Mouse (Mus musculus): ENCODE data around the gene Nr1d1.
A peak's percentile ranks its signal among the peaks of the same experiment; 100 is the strongest.

Gene Nr1d1

GRCm38 (mm10) chr11:98774582-98775347 lies at the start of gene Nr1d1:
TSS of gene Nr1d1 (minus strand) at chr11:98775333.
- no peak for DNase-seq (ENCODE audit: extremely low spot score)

GRCm38 (mm10) chr11:98820968-98821367 lies 45.8 kb upstream of the Nr1d1 start:
- DNase-seq (ENCODE audit: extremely low spot score): no peak

DNA sequence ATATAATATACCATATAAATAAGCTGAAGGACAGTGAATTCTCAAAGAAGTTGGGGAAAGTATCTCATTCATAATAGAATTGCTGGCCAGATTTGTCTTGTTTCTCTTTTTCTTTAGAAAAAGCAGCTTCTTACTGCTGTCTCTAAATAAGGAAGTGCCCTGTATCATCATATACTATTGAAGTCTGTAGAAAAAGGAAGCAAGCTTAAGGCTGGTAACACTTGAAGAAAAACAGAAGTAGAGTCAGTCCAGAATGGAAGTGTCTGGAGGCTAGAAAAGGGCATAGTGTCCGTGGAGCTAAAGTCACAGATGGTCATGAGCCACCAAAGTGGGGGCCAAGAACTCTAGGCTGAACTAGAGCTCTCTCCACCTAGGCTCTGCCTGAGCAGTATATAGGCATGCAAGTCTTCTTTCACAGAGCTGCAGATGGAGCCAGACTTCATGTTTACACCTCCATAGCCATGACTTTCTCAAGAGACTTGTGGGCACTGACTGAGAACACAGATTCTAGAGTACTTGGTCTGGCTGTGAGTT lies 41.6 kb upstream of the Nr1d1 start:
- DNase-seq (ENCODE audit: extremely low spot score): no peak

DNA sequence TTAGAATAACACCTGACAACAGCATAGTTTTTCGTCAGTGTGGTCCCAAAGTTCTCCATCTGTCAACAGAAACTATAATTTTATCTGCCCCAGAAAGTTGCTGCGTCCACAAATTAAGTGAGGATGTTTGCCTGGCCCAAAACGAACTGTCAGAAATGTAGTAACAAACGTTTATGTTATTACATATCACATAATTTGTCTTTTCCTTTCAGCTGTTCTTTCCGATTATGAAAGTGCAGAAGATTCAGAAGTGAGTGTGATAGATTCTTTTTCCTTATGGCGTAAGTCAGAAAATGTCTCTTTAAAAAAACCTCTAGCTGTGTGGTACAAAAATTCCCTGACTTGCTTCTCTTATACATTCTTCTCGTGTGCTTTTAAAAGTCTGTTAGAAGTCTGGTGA lies 35.6 kb upstream of the Nr1d1 start:
- DNase-seq (ENCODE audit: extremely low spot score): no peak

GRCm38 (mm10) chr11:98809457-98810290 lies 34.5 kb upstream of the Nr1d1 start:
- peak; percentile 99 for DNase-seq (ENCODE audit: extremely low spot score)

GRCm38 (mm10) chr11:98808417-98808816 lies 33.3 kb upstream of the Nr1d1 start:
- DNase-seq (ENCODE audit: extremely low spot score): no peak

DNA sequence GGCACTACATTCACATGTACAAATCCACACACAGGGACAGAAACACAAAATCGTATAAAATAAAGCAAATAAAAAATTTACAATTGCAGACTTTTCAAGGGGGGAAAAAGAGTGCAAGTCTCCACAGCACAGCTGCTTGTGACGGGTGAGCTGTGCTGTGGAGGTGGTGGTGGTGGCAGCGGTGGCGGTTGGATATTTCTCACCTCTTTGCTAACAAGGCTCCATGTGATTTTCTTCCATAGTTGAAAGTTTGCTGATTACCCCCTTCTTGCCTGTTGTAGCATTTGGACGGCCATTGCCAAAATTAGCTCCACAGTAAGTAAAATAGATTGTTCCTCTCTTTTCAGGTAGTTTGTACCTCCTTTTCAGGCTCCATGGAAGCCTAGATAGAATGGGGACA lies 29.5 kb upstream of the Nr1d1 start, which contains the start of gene Casc3:
Casc3 (plus strand) TSS at position 301 of the 400 bp plus-strand sequence.
- no peak for DNase-seq (ENCODE audit: extremely low spot score)

DNA sequence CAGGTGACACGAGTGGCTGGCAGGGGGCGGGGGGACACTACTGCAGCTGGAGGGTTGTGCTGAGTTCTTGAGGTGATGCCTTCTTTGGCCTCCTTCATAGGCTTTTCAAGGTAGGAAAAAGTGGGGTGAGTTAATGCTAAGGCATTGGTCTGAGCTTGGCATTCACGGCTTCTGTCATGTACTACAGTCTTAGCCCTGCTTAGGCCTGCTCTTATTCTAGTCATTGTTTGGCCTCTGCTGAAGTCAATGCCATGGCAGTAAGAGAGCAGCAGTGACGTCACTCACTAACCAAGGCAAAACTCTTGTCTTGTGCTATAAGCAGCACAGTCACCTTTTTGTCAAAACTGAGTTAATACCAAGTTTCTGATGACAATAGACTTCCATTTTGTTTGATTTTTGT lies 22.8 kb upstream of the Nr1d1 start:
- no peak for DNase-seq (ENCODE audit: extremely low spot score)

GRCm38 (mm10) chr11:98797306-98797705 lies 22.2 kb upstream of the Nr1d1 start:
- no peak for DNase-seq (ENCODE audit: extremely low spot score)

DNA sequence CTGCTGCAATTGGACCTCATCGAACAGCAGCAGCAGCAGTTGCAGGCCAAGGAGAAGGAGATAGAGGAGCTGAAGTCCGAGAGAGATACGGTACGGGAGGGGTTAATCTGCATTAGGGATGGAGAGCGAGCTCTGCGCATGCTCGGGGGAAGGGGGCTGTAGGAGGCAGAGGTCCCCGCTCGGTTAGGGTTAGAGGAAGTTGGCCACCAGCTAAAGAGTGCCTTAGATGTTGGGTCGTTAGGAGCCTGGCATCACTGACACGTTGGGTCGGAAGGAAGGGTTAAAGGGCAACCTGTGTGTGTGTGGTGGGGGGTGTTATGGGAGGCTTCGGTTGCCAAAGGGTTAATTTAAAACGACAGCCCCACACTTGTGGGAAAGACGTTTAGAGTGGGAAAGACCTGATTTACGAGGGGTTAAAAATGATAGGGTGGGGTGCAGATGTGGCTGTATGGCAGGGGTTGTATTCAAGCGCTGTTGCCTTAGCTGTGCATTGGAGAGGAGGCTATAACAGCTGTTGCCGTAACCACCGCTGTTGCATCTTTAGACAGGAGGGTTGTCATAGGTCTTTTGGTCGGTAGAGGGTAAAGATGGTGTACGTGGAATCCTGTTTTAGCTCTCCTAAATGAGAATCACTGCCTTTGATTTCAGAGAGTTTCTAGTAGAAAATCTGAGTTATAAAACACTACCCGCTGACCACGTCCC lies 21.5 kb upstream of the Nr1d1 start:
- peak; percentile 83 for DNase-seq (ENCODE audit: extremely low spot score)

DNA sequence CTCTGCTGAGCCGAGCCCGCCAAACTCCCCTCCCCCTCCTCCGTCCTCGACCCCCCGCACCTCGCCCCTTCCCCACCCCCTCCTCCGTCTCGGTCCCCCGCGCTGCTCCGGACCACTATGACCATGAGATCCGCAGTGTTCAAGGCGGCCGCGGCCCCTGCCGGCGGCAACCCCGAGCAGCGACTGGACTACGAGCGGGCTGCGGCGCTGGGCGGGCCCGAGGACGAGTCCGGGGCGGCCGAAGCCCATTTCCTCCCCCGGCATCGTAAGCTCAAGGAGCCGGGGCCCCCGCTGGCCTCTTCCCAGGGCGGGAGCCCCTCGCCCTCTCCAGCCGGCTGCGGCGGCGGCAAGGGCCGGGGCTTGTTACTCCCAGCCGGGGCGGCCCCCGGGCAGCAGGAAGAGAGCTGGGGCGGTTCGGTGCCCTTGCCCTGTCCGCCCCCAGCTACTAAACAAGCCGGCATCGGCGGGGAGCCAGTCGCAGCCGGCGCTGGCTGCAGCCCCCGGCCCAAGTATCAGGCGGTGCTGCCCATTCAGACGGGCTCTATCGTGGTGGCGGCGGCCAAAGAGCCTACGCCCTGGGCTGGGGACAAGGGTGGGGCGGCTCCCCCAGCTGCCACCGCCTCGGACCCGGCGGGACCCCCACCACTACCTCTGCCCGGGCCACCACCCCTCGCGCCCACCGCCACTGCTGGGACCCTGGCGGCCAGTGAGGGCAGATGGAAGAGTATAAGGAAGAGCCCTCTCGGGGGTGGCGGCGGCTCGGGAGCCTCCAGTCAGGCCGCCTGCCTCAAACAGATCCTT lies 20.8 kb upstream of the Nr1d1 start:
- no peak for DNase-seq (ENCODE audit: extremely low spot score)

DNA sequence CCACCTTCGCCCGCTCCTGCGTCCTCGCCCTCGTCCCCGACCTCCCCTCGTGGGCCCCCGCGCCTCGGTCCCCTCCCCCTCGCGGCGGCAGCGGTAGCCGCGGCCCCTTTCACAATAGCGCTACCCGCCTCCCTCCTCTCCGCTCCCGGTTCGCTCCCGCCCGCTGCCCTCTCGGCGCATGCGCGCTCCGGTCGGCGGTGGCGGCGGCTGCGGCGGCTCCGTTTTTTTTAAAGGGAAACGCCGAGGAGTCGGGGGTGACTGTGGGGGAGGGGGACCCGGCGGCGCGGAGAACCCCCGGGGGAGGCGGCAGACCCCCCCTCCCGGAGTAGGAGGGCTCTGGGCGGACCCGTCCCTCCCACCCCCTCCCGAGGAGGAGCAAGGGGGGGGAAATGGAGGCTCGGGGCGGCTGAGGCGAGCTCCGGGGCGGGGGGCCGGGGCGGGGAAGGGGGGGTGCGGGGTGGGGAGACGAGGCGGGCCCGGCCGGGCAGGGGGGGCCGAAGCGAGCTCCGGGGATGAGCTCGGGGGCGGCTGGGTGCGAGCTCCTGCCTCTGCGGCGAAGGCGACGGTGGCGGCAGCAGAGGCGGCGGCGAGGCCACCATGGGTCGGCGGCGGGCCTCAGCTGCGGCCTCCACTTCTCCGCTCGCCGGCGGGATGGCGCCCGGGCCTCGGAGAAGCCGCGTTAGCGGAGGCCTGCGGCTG lies 20.0 kb upstream of the Nr1d1 start, which contains the start of gene Msl1:
Msl1 (plus strand) TSS at position 502 of the 699 bp plus-strand sequence.
- DNase-seq (ENCODE audit: extremely low spot score): peak; percentile 96

DNA sequence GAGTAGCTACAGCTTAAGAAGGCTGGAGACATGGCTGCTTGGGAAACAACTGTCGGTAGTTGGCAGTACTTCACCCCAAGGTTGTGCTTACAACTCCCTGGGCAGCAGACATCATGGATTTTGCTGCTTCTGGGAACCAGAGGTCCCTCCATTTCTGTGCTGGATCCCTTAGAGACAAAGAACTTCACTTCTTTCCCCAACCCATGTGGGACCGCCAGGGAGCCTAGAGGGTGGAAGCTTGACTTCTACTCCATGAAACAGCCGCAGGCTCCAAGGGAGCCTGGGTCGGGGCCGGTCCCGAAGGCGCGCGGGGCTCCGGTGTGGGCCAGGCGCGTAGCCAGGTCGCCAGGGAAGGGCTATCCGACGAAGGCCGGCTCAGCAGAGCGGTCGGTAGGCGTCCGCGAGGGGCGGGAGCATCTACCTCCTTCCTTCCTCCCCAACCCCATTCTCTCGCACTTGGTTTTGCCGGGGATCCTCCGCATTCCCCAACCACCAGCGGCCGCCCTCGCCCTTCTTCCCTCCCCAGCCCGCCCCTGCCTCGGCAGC lies 19.4 kb upstream of the Nr1d1 start:
- DNase-seq (ENCODE audit: extremely low spot score): no peak

DNA sequence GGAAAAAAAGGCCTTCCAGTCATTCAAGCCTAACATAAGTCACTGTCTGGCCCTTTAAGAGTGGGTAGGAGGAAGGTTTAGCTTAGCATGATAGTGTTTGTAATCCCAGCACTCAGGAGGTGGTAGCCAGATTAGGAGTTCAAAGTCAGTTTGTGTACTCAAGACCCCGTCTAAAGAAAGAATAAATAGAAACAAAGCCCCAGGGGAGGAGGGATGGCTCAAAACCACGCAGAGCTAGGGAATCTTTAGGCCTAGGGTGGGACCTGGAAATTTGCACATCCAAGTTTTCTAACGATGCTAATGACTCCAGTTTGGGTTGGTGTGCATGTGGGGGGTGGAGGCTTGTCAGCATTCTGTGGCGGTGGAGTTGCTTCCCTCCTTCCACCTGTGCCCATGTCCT lies 16.9 kb upstream of the Nr1d1 start:
- no peak for DNase-seq (ENCODE audit: extremely low spot score)

DNA sequence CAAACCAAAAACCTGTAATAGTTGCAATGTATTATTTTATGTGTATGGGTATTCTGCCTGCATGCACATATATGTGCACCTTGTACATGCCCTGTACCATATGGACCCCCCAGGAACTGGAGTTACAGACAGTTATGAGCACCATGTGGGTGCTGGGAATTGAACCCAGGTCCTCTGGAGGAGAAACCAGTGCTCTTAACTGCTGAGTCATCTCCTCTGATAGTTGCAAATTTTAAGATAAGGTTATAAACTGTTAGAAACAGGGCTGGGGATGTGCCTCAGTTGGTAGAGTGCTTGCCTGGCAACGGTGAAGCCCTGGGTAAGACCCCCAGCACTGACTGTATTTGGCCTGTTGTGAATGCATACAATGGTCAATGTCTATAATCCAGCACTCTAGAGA lies 16.3 kb upstream of the Nr1d1 start:
- no peak for DNase-seq (ENCODE audit: extremely low spot score)

DNA sequence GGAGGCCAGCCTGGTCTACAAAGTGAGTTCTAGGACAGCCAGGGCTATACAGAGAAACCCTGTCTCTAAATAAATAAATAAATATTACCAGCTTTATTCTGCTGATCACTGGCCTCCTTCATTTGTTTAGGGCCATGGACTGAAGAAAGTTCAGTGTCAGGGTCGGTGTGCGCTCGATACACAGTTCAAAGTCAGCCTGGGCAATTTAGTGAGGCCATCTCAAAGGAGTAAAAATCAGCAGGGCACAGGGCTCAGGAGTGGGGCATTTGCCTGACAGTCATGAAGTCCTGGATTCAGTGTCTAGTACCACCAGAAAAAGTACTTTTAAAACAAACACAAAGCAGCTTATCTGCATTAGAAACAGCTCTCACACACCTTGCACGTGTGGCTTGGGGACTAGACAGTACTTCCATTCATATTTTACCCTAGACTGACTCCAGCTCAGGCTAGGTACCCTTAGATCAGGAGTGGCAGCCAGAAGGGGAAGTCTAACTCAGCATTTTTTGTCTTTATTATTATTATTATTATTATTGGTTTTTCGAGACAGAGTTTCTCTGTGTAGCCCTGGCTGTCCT lies 15.6 kb upstream of the Nr1d1 start:
- no peak for DNase-seq (ENCODE audit: extremely low spot score)

DNA sequence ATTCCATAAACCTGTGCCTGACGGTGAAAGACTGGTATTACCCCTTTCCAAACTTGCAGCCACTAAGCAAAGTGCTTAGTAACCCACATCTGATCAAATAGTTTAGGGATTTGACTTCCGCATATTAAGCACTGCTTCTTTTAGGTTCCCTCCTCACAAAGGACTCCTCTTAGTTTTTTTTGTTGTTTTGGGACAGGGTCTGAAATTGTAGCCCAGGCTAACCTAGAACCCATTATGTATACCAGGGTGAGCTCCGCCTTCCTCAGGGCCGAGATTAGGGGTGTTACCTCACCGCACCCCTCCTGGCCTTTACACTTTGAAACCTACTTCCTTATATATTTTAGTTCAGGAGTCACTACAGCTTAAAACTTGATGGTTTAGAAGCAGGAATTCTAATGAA lies 14.7 kb upstream of the Nr1d1 start:
- DNase-seq (ENCODE audit: extremely low spot score): no peak

GRCm38 (mm10) chr11:98789219-98789807 lies 14.2 kb upstream of the Nr1d1 start:
- no peak for DNase-seq (ENCODE audit: extremely low spot score)

- peak; percentile 89 for DNase-seq (ENCODE audit: extremely low spot score)
Observed at GRCm38 (mm10) chr11:98788550-98789218, 13.6 kb upstream of the Nr1d1 start.
